Mouse (Mus musculus) cerebellum, adult 18-20 months (tissue): Measurements from ENCODE around the gene Usf1.

Experiments
- DNase-seq, 2 experiments: peaks; one replicate each; pipeline ENCODE4 v3.0.0; 2021

The Usf1 gene

DNA sequence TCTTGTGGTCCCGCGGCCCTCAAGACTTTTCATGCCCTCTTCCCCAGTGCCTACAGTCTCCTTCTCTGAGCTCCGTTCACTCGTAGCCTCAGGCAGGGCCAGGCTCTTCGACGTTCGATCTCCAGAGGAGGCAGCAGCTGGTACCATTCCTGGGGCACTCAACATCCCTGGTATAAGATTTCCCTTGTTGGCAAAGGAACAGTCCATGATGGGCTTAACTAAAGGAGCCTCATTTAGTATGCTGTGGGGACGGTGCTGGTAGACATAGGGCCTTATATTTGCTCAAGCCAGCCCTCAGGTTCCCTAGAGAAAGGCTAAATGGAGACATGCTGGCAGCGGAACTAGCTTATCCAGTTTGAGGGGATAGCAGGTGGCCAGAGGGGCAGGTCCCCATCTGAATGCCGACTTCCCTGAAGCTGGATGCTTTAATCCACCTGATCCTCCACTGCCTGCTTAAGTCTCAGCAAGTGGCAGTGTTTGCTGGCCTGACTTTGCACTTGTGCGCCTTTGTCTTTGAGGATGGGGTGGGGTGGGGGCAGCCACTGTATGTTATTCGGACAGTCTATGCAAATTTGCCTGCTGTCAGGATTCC lies 8.3 kb downstream of the Usf1 start:
- no peak for DNase-seq

DNA sequence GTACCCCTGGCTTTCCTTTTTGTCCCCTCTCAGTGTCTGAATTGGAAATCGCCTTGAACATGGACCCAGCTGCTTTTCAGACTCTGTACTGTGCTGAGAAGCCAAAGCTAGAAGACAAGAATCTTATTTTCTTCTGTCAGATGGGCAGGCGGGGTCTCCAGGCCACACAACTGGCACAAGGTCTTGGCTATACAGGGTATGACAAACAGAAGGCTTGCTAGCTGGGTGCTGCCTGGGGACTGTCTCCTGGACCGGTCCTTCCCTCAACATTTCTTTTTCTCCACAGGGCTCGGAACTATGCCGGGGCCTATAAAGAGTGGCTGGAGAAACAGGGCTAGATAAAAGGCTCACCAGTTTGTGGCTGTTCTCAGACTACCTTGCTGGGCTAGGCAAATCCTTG lies 8.8 kb downstream of the Usf1 start:
- no peak for DNase-seq

DNA sequence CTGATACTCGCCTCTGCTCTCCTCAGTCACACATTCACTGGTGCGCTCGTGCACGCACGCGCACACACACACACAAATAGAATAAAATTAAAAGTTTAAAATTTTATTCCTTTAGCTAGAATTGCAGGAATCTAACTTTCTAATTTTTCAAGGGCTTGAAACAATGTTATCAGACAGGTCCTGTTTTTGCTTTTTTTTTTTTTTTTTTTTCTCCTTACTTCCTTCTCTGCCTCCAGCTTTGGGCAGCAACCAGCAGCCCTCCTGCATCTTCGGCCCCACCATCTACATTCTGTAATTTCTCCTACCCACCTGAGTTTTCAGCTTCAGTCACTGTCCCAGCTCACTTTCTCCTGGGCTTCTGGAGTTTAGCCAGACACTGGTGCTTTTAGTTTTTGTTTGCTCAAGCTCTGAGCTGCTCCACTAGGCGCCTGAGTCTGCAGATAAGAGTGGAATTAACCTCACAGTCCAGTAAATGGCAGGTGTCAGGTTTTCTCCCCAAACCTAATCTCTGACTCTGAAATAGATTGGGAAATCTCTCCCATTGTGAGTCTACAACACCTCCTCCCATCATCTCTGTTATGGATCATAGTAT lies 11.5 kb downstream of the Usf1 start:
- DNase-seq = no peak

DNA sequence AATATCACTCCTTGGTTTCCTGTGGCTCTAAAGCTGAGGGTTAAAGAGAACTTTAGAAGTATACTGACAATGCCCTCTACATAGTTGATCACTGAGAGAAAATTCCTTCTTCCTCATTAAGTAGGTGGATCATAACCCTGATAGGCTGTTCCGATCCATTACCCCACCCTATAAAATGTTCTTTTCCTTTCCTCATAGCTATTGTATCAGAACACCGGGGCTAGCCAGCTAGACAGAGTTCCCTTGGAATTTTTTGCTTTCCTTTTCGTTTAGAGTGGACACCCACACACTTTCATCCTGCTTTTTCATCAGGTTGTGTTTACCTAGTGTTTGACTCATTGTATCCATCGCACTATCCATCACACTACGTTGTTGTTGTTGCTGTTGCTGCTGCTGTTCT lies 13.5 kb downstream of the Usf1 start:
- DNase-seq = no peak

DNA sequence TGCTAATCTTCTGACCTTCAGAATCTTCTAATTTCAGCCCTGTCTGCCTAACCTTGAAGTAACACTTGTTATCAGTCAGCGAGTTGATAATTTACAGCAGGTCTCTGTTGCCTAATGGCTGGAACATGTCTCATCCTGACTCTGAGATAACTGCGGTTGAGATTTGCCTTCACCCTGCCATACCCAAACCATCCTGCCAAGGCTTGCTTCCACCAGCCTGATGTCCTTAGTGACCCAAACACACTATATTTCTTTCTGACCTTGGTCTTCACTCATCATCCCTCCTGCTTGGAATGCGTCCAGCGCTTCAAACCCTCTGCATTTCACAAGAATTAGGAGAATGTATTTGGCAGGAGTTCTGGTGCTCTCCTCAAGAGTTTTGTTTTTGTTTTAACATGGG lies 14.0 kb downstream of the Usf1 start:
- no peak for DNase-seq

DNA sequence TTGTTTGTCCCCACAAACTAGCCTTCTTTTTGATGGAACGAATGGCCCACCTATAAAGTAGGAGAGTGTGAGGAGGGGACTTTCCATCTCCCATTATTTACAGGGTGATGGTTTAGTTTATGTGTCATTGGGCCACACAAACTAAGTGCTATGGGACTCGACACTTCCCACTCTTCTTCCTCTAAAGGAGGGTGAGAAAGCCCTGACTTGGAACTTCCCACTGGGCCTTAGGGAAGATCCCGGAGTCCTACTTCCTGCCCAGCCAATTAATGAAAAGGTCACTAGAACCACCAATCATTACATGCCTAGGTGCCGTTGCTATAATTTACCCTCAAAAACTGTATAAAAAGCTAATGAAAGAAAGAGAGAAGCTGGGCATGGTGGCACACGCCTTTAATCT lies 21.0 kb downstream of the Usf1 start:
- no peak for DNase-seq

DNA sequence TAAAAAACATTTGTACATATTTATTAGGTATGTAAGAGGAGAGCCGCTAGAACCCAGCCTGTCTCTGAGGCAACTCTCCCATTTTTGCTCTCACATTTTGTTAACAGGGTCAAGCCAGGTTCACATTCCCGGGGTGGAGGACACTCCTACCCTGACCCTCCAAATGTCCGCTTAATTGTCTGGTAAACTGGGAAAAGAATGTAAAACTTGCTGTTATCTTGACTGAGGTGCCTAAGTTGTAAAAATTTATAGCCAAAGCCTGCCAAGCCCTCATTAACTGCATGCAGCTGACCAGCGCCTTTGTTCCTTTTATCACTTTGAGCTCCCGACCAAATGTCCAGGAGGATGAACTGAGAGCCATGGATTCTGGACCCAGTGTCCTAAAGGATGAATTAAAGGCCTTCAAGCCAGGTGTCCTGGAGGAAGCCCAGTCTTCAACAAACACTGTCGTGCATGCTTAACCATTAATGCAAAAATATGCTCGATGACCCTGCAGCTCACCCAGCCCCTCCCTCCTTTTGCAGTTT lies 24.2 kb downstream of the Usf1 start:
- DNase-seq = no peak

DNA sequence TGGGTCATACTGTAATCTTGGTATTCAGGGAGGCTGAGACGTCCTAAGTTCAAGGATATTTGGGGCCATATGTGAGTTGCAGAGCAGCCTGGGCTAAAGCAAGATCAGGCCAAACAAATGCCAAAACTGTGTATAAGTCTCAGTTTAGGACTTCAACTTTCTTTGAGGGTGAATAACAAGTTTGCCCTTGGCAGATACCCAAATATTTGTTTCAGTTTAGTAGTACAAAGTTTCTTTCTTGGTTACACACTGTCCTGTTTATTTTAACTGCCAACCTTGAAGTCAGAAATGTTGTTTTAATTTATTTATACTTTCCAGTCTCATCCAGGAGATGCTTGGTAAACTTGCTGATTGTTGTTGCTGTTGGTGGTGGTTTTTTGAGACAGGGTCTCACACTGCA lies 24.9 kb downstream of the Usf1 start:
- no peak for DNase-seq

DNA sequence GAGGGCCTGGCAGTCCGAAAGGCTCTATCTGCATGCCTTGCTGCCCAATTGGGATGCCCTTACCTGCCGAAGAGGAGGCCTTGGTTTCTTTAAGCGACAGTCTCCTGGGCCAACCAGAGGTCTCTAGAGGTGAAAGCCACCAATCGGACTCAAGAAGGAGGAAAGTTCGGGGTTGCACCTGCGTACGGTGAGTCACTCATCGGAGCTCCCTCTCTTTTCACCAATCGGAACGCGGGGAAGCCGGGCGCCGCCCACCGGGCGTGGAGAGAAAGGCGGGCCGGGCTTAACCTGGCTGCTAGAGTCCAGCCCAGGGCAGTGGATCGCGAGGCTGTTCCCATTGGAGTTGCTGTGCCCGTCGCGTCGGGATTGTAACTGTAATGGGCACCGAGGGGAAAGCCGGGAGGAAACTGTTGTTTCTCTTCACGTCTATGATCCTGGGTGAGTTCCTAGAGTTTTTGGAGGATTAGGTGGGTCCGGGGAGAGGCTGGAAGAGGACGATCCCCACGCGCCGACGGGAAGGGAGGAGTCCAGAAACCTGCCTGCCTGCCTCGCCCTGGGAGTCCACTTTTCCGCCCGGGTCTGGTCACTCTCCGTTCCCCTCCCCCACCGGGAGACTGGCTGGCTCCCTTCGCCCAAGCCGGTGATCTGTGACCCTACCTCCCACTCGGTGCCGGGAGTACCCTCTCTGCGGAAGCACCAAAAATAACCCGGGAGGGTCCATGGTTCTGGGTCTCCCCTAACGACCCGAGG lies 26.3 kb downstream of the Usf1 start, which contains the start of gene F11r:
F11r (plus strand) TSS at position 272 of the 750 bp plus-strand sequence.
- peak; percentile 82 to 90 for DNase-seq

DNA sequence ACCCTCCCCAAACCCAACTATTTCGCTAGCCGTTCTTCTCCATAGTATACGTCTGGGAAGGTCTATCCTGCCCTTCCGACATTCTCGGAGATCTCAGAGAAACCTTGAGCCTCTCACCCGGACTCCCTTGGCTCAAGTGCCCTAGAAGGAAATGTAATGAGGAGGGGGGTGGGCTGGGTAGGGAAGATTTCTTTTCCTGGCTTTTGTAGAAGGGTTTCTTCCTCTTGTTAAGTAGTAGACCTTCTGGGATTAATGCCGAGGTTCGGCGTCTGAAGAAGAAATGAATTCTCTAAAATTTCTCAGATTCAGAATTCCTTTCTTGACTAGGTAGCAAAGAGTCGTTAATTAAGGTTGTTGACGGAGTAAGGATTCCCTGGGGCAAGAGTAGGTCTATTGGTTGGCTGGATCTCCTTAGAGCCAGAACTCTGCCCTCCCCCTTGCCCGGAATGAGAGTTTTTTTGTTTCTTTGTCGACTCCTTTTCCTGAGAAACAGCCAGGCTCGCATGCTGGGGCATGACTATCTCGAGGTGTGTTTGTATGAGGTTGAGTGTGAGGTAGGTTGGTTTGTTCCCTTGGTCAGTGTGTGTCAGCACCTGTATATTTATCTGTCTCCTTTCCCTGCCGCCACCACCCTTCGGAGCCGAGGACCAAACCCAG lies 27.0 kb downstream of the Usf1 start:
- no peak for DNase-seq

DNA sequence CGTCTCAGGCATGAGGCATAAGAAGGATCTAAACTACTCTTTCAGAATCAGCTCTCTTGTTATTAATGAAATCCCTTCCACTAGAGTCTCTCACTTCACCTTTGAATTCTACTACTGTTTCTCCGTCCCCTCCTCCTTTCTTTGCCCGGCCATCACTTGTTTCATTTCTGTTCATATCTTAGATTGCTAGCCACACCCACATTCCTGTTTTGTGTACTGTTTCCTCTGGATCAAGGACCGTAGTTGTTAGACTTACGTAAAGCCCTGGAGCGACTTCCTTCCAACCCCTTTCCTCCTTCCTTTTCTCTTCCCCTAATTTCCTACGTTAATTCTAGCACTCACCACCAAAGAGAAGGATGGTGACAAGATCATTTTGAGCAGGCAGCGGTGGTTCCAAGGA lies 28.0 kb downstream of the Usf1 start:
- DNase-seq = no peak

DNA sequence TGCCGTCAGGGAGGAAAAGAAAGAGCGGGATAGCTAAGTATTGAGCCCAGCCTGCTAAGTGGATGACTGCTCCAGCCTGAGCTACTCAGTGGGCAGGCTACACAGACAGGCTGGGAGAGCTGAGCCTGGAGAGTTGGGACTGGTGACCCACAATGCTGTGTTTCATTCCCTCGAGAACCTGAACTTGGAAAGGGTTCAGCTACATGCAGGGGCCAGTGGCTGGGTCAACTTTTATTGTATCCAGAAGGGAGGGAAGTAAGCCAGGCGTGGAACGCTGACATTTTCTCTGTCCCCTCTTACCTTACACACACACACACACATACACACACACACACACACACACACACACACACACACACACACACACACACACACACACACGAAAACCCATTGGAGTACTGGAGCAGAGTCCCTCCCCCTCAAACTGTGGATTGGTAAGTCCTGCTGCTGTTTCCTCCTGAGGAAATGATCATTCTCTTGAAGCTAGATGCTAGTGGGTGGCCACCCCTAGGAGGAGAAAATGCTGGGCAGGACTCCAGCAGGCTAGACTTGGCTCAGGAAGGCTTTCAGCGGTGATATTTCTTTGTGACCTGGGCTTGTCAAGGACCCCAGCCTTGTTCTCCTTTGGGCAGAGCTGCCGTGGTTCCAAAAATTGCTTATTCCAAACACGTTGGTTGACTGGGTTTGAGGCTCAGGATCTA lies 29.1 kb downstream of the Usf1 start:
- DNase-seq = no peak

DNA sequence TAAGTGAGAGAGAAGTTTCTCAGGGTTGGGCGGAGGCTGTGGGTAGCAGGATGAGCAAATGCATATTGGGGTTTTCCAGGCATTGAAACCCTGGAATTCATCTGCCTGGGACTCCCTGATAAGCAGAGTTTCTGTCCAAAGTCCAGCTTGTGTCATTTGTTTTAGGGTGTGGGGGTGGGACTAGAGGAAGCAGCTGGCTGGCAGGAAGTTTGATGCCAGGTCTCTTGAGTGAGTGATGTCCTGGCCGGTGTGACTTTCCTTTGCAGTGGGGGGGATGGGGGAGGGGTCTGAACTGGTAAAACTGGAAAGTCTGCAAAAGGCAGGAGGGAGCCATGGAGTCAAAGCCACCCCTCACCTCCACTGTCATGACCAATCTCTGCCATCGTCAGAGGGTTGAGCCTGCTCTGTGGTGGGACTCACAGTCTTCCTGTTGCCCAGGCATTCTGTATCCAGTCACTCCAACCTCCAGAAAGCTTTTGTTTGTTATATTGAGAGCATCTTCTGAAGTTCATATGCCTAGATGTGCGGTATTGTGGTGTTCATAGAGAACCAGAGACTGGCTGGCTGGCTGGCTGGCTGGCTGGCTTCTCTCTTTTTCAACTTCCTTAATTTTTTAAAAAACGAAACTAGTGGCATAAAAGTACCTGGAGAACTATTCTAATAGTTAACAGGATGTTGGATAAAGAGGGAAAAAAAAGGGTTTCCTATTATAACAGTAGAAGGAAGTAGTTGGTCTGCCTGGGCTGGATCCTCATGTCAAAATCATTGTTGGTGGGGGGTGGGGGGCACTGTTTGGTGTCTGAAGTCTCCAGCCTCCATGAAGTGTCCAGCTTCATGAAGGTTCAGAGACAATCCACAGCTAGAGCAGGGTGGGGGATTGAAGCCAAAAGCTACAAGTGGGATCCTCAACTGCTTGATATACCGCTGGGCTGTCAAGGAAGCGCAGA lies 30.6 kb downstream of the Usf1 start:
- DNase-seq = no peak

DNA sequence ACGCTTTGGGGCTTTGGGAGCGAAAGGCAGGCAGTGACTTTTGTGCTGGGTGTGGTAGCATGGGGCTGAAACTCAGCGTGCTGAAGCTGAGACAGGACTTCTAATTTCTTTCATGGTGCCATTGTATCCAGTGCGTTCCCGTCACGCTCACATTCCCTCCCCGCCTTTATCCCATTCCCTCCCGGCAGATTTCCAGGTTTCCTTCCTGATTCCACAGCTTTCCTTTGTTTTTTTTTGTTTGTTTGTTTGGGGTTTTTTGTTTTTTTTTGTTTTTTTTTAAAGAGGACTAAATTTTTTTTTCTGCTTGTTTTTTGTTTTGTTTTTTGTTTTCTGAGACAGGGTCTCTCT lies 31.3 kb downstream of the Usf1 start:
- no peak for DNase-seq

DNA sequence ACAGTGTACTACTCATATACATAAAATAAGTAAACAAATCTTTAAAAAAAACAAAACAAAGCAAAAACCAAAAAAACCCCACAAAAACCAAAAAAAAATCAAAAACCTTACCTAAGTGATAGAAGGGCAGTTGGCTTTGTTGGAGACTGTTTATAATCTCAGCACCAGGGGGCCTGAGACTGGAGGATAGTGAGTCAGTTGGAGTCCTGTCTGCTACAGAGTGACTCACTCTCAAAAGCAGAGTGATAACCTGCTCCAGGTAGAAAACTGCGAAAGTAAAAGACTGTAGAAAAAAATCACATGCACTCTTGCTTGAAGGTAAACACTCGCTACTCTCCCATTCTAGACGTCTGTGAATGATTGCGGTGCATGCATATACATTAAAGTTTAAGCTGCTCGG lies 33.9 kb downstream of the Usf1 start:
- no peak for DNase-seq

DNA sequence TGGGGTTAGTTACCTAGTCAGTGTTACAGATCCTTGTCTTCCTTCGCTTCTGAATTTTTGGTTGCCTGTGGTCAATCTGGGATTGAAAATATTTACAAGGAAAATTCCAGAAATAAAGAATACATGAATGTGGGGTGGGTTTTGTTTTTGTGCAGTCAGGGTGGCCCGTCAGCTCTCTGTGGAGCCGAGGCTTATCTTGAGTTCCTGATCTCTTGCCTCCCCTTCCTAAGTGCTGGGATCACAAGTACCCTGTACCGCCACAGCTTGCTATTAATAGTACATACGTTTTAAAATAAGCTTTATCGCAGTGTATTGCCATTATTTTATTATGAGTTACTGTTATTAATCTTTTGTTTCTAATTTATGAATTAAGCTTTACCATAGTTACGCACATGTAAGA lies 35.7 kb downstream of the Usf1 start:
- DNase-seq = no peak

DNA sequence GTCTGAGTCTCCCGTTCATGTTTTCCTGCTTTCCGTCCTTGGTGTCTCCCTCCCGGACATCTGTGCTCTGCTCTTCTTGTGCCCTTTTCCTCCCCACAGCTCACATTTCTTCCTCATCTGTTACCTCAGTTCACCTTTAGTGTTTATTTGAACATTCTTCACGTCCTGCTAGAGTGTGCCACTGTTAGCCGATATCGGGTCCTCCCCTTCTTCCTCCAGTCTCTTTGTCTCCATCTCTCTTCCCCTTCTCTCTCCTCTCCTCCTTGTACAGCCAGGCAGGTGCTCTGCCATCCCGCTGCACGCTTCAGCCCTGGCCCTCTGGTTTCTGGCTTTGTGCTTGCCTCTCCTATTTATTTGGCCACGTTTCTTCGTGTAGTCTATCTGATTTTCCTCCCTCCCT lies 36.6 kb downstream of the Usf1 start:
- DNase-seq = no peak

DNA sequence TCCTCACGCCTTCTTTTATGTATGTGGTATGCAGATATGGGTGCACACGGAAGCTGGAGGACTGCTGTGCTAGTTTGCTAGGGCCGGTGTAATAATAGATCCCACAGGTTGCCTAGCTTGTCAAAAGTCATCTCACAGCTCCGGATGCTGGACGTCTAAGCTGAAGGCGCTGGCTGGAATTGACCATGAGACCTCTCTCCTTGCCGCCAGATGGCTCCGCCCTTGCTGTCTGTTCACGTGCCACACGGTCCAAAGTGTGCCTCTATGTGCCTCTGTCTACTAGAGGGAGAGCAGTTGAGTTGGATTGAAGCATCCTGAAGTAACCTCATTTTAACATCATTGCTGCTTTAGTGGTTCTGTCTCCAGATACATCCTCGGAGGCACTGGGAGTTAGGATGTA lies 38.9 kb downstream of the Usf1 start:
- no peak for DNase-seq

DNA sequence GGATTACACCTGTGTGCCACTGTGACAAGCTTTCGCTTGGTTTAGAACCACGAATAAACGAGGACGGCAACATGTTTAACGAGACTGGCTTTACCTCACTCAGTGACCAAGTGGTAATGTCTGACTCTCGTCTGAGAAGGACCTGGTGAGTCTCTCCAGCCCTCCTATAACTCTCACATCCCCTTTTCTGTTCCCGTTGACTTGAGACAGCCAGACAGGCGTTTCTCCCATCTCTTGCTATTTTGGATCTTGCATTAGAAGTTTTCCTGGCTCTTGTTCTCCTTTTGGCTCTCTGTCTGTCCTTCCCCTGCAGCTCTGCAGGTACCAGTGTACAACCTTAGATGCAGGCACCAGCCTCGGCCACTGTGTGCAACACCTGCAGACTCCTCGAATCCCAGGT lies 39.9 kb downstream of the Usf1 start:
- DNase-seq = no peak

DNA sequence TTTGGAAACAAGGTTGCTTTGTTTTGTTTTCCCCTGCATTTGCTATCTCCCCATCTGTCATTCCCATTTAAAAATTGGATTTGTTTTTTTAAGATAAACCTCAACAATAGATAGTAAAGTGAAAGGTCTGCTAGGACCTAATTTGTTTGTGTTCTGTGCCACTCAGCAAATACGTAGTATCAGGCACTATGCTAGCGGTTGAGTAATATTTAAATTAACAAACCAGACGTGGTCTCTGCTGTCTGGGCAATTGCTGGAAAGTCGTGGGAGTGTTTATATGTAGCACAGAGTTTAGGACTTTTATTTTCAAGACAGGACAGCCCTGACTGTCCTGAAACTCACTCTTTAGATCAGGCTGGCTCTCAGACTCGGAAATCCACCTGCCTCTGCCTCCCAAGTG lies 41.4 kb downstream of the Usf1 start:
- no peak for DNase-seq

DNA sequence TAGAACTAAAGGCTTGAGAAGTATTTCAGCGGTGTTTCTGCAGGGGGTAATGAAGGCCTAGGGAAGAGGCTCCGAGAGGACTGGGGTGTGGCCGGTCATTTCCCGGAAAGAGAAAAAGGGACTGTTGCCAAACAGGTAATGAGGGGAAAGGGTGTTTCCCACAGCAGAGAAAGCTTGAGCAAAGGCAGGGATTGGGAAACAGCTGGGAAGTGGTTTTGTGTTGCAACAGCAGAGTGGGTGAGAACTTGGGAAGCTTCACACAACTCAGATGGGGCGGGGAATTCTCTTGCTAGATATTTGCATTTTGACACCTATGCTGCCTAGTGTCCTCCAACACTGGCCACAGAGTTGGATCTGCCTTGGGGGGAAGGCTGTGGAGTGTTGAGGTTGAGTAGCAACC lies 41.8 kb downstream of the Usf1 start:
- no peak for DNase-seq

DNA sequence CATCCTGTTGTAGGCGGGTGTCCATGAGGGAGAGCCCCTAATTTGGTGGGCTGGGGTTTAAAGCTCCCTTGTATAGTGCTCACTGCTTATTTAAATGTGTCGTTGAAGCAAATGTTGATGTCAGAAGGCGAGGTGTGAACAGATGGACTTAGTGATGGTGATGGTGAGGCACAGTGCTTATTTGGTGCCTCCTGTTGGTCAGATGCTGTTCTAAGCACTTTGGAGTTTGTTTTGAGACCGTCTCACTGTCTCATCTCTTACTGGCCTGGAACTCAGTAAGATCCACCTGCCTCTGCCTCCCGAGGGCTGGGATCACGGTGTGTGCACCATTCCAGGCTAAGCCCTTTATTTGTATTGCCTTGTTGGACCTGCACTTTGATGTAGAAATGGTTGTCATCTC lies 43.8 kb downstream of the Usf1 start:
- DNase-seq = no peak
